In genomic region chr11:101556954-101557353, GRCm38 (mm10) we compare ENCODE assay signal across 24 mouse cellular contexts. TPM values are rescaled to one million over a fixed set of nuclear protein-coding genes. Genes with fewer than 3 reads are reported as not detected.
A peak's percentile ranks its signal among the peaks of the same experiment; 100 is the strongest.
DNase-seq lines count a peak whose midpoint lies in the region; ATAC-seq and TF ChIP-seq lines count a peak whose summit lies in the region.
"Had no signal": no experiment of that assay in that cellular context is flagged by ENCODE, and none has a peak within 500 bp of the region (broad histone marks: within the 10 kb centered on the region; RNA-seq: fewer than 3 reads in every experiment).

No protein-coding gene starts in this region.

- WGBS in forebrain, embryonic 13.5 days = 52% methylated on average over 2 of the region's 2 CpGs
- 93% methylated on average over 2 of the region's 2 CpGs for WGBS in forebrain, embryonic 11.5 days
- 49% methylated on average over 2 of the region's 2 CpGs for WGBS in kidney, postnatal 0 days
- 80% methylated on average over 2 of the region's 2 CpGs for WGBS in liver, embryonic 14.5 days (ENCODE audit: insufficient replicate concordance)

- no peaks in the 10 kb centered on the region for H3K27me3 ChIP-seq in forebrain, embryonic 13.5 days
- H3K27me3 ChIP-seq in forebrain, embryonic 11.5 days (ENCODE audit: control insufficient read depth, insufficient read depth, low read length) = no peaks in the 10 kb centered on the region
- H3K27me3 ChIP-seq in kidney, postnatal 0 days (ENCODE audit: insufficient read depth, low read length) = no peaks in the 10 kb centered on the region
- no peaks in the 10 kb centered on the region for H3K27me3 ChIP-seq in liver, embryonic 14.5 days (ENCODE audit: control insufficient read depth, insufficient read depth, low read length)
- H3K27me3 ChIP-seq: embryonic facial prominence, embryonic 15.5 days; limb, embryonic 15.5 days; midbrain, embryonic 13.5 days; neural tube, embryonic 12.5 days had no signal

- H3K27ac ChIP-seq in forebrain, embryonic 13.5 days = 0 out of 2 replicates have a peak overlapping the region, but pooled peaks have one; percentile 42
- H3K27ac ChIP-seq in forebrain, embryonic 11.5 days (ENCODE audit: low read depth, low read length) = no peak overlapping the region
- H3K27ac ChIP-seq in kidney, postnatal 0 days = 0 out of 2 replicates have a peak overlapping the region, but pooled peaks have one; percentile 34
- H3K27ac ChIP-seq in liver, embryonic 14.5 days = no peak overlapping the region
- H3K27ac ChIP-seq: embryonic facial prominence, embryonic 15.5 days; heart, adult 2 months; hindbrain, embryonic 14.5 days; left cerebral cortex, adult 2 months; limb, embryonic 15.5 days; midbrain, embryonic 13.5 days; neural tube, embryonic 12.5 days; stomach, postnatal 0 days had no signal

- H3K9ac ChIP-seq in forebrain, embryonic 13.5 days = 0 out of 2 replicates have a peak overlapping the region, but pooled peaks have one; percentile 31
- H3K9ac ChIP-seq in forebrain, embryonic 11.5 days (ENCODE audit: low read length) = no peak overlapping the region
- no peak overlapping the region for H3K9ac ChIP-seq in kidney, postnatal 0 days (ENCODE audit: low read depth, low read length)
- no peak overlapping the region for H3K9ac ChIP-seq in liver, embryonic 14.5 days (replicated peaks)
- H3K9ac ChIP-seq: embryonic facial prominence, embryonic 15.5 days; hindbrain, embryonic 14.5 days; limb, embryonic 15.5 days; midbrain, embryonic 13.5 days; neural tube, embryonic 12.5 days had no signal

- peaks cover 60% of the 10 kb centered on the region for H3K36me3 ChIP-seq in forebrain, embryonic 13.5 days (ENCODE audit: poor library complexity, severe bottlenecking)
- H3K36me3 ChIP-seq in forebrain, embryonic 11.5 days (ENCODE audit: control insufficient read depth, insufficient read depth, low read length) = peaks cover 3% of the 10 kb centered on the region; the same call in 1 of the 2 replicates
- peaks cover 35% of the 10 kb centered on the region; the same call in 1 of the 2 replicates for H3K36me3 ChIP-seq in kidney, postnatal 0 days (ENCODE audit: insufficient read depth, low read length)
- H3K36me3 ChIP-seq in liver, embryonic 14.5 days (replicated peaks; ENCODE audit: control insufficient read depth, insufficient read depth, low read depth) = peaks cover 38% of the 10 kb centered on the region

- no peak overlapping the region for H3K4me2 ChIP-seq in forebrain, embryonic 13.5 days
- no peak overlapping the region for H3K4me2 ChIP-seq in forebrain, embryonic 11.5 days (ENCODE audit: low read depth, low read length, severe bottlenecking)
- no peak overlapping the region for H3K4me2 ChIP-seq in kidney, postnatal 0 days (ENCODE audit: low read length)
- H3K4me2 ChIP-seq in liver, embryonic 14.5 days (ENCODE audit: low read depth) = peak overlapping the region; percentile 1; the same call in 1 of the 2 replicates
- H3K4me2 ChIP-seq: embryonic facial prominence, embryonic 15.5 days; hindbrain, embryonic 14.5 days; limb, embryonic 15.5 days; midbrain, embryonic 13.5 days; neural tube, embryonic 12.5 days had no signal

- no peak overlapping the region for H3K4me3 ChIP-seq in forebrain, embryonic 13.5 days
- H3K4me3 ChIP-seq in forebrain, embryonic 11.5 days (ENCODE audit: low read depth, low read length) = no peak overlapping the region
- no peak overlapping the region for H3K4me3 ChIP-seq in kidney, postnatal 0 days (replicated peaks; ENCODE audit: low read depth, low read length)
- no peak overlapping the region for H3K4me3 ChIP-seq in liver, embryonic 14.5 days (ENCODE audit: insufficient read depth in 1 of 2, low read depth in 2 of 2, low read length in 2 of 2)
- H3K4me3 ChIP-seq: embryonic facial prominence, embryonic 15.5 days; heart, adult 2 months; left cerebral cortex, adult 2 months; limb, embryonic 15.5 days; midbrain, embryonic 13.5 days; neural tube, embryonic 12.5 days had no signal

- H3K4me1 ChIP-seq in forebrain, embryonic 13.5 days = peaks cover 29% of the 10 kb centered on the region
- 0 out of 2 replicates have a peak, but pooled peaks cover 2% of the 10 kb centered on the region for H3K4me1 ChIP-seq in forebrain, embryonic 11.5 days (replicated peaks; ENCODE audit: control insufficient read depth, insufficient read depth, low read length)
- H3K4me1 ChIP-seq in kidney, postnatal 0 days (replicated peaks; ENCODE audit: insufficient read depth, low read length) = peaks cover 6% of the 10 kb centered on the region; the same call in 1 of the 2 replicates
- H3K4me1 ChIP-seq in liver, embryonic 14.5 days (replicated peaks; ENCODE audit: control insufficient read depth in 2 of 2, insufficient read depth in 2 of 2, low read length in 1 of 2) = peaks cover 0 to 6% of the 10 kb centered on the region in 2 experiments; a peak in 3 of 4 replicates

- DNase-seq in forebrain, embryonic 11.5 days (ENCODE audit: low spot score) = no peak
- no peak for DNase-seq in kidney, postnatal 0 days (ENCODE audit: low spot score)
- no peak for DNase-seq in kidney, adult 8-10 months
- DNase-seq in MN1 (ENCODE audit: low spot score) = peak; percentile 55
- DNase-seq in liver, embryonic 14.5 days (ENCODE audit: low read depth in 3 of 3, low spot score in 3 of 3) = no peak
- DNase-seq in spleen, adult 12 weeks (ENCODE audit: low spot score) = no peak
- no peak for DNase-seq in cerebellum, adult 11 months
- DNase-seq: cerebellum, adult 18-20 months; cerebellum, postnatal 25 days; gastrocnemius, postnatal 36 days; heart, adult 2 months; lung, postnatal 10 days; thymus, adult 2 months; thymus, postnatal 4 days had no signal

- ATAC-seq in forebrain, embryonic 13.5 days = no peak
- no peak for ATAC-seq in forebrain, embryonic 11.5 days (replicated peaks; ENCODE audit: low FRiP score)
- ATAC-seq in kidney, postnatal 0 days (replicated peaks; ENCODE audit: low FRiP score, low read depth) = no peak
- ATAC-seq in liver, embryonic 14.5 days (ENCODE audit: insufficient read depth) = no peak
- ATAC-seq: inflammation-experienced regulatory T-cells, adult 6 months; midbrain, embryonic 13.5 days had no signal

- no peak for TF ChIP-seq EP300 in liver, embryonic 14.5 days (IDR thresholded peaks at IDR 0.05; ENCODE audit: low read depth)

- TF ChIP-seq CTCF in kidney, postnatal 0 days (IDR thresholded peaks at IDR 0.05; ENCODE audit: low read depth) = no peak
- no peak for TF ChIP-seq CTCF in liver, embryonic 14.5 days (IDR thresholded peaks at IDR 0.05; ENCODE audit: low read depth)

- H3K9me3 ChIP-seq in forebrain, embryonic 13.5 days (replicated peaks) = no peaks in the 10 kb centered on the region
- no peaks in the 10 kb centered on the region for H3K9me3 ChIP-seq in forebrain, embryonic 11.5 days (ENCODE audit: control insufficient read depth, low read length)
- H3K9me3 ChIP-seq in kidney, postnatal 0 days (replicated peaks; ENCODE audit: low read length) = no peaks in the 10 kb centered on the region
- H3K9me3 ChIP-seq in liver, embryonic 14.5 days (ENCODE audit: control insufficient read depth, low read length) = no peaks in the 10 kb centered on the region
- H3K9me3 ChIP-seq: embryonic facial prominence, embryonic 15.5 days; limb, embryonic 15.5 days; midbrain, embryonic 13.5 days; neural tube, embryonic 12.5 days had no signal

RNA-seq across cellular contexts. Expression of gene Nbr1, which starts 5.0 kb away (rescaled TPM):
- polyA plus RNA-seq in forebrain, embryonic 13.5 days (2015; fragmentation: Nextera tagmentation; extraction: Ambion mirVana) = 104 and 117 TPM in 2 replicates
- 96.0 and 97.1 TPM in 2 replicates for polyA plus RNA-seq in forebrain, embryonic 11.5 days (2014; fragmentation: Nextera tagmentation; extraction: Ambion mirVana)
- 62.6 and 63.3 TPM in 2 replicates for polyA plus RNA-seq in kidney, postnatal 0 days (2015; fragmentation: Nextera tagmentation; extraction: Ambion mirVana)
- polyA plus RNA-seq in liver, embryonic 14.5 days (2012; rRNA removed) = 20.0 and 24.9 TPM in 2 replicates
- polyA plus RNA-seq in liver, embryonic 14.5 days (2014; fragmentation: Nextera tagmentation; extraction: Ambion mirVana) = 28.9 and 33.8 TPM in 2 replicates

RNA-seq across cellular contexts. Expression of gene Brca1, which starts 5.2 kb away (rescaled TPM):
- 11.3 and 12.5 TPM in 2 replicates for polyA plus RNA-seq in forebrain, embryonic 13.5 days (2015; fragmentation: Nextera tagmentation; extraction: Ambion mirVana)
- polyA plus RNA-seq in forebrain, embryonic 11.5 days (2014; fragmentation: Nextera tagmentation; extraction: Ambion mirVana) = 27.8 and 32.1 TPM in 2 replicates
- 4.2 and 6.3 TPM in 2 replicates for polyA plus RNA-seq in kidney, postnatal 0 days (2015; fragmentation: Nextera tagmentation; extraction: Ambion mirVana)
- 5.7 and 8.6 TPM in 2 replicates for polyA plus RNA-seq in liver, embryonic 14.5 days (2012; rRNA removed)
- 14.0 and 15.2 TPM in 2 replicates for polyA plus RNA-seq in liver, embryonic 14.5 days (2014; fragmentation: Nextera tagmentation; extraction: Ambion mirVana)

RNA-seq across cellular contexts. Expression of gene Tmem106a, which starts 25.1 kb away (rescaled TPM):
- 1.1 and 1.3 TPM in 2 replicates for polyA plus RNA-seq in forebrain, embryonic 13.5 days (2015; fragmentation: Nextera tagmentation; extraction: Ambion mirVana)
- polyA plus RNA-seq in forebrain, embryonic 11.5 days (2014; fragmentation: Nextera tagmentation; extraction: Ambion mirVana) = 3.0 and 3.3 TPM in 2 replicates
- polyA plus RNA-seq in kidney, postnatal 0 days (2015; fragmentation: Nextera tagmentation; extraction: Ambion mirVana) = 19.4 and 20.9 TPM in 2 replicates
- 5.7 and 7.3 TPM in 2 replicates for polyA plus RNA-seq in liver, embryonic 14.5 days (2012; rRNA removed)
- polyA plus RNA-seq in liver, embryonic 14.5 days (2014; fragmentation: Nextera tagmentation; extraction: Ambion mirVana) = 5.4 and 7.5 TPM in 2 replicates

RNA-seq across cellular contexts. Expression of gene Gm11634, which starts 42.1 kb away (rescaled TPM):
- not detected in 2 replicates for polyA plus RNA-seq in forebrain, embryonic 13.5 days (2015; fragmentation: Nextera tagmentation; extraction: Ambion mirVana)
- 0.44 TPM in 1 of 2 replicates, not detected in the other for polyA plus RNA-seq in forebrain, embryonic 11.5 days (2014; fragmentation: Nextera tagmentation; extraction: Ambion mirVana)
- 0.37 TPM in 1 of 2 replicates, not detected in the other for polyA plus RNA-seq in kidney, postnatal 0 days (2015; fragmentation: Nextera tagmentation; extraction: Ambion mirVana)
- not detected in 2 replicates for polyA plus RNA-seq in liver, embryonic 14.5 days (2012; rRNA removed)
- not detected in 2 replicates for polyA plus RNA-seq in liver, embryonic 14.5 days (2014; fragmentation: Nextera tagmentation; extraction: Ambion mirVana)
- polyA plus RNA-seq: embryonic facial prominence, embryonic 15.5 days; heart, adult 2 months; heart, embryonic 14.5 days; hindbrain, embryonic 14.5 days; limb, embryonic 15.5 days; midbrain, embryonic 13.5 days; neural tube, embryonic 12.5 days; thymus, adult 2 months had no signal

Comparison
In these comparisons a context has a peak if more than half of its experiments do, and no peak if none do; other contexts are left out.
1. H3K27ac ChIP-seq: peak in forebrain, embryonic 13.5 days (single experiment) and kidney, postnatal 0 days (single experiment); none in forebrain, embryonic 11.5 days (single experiment) and liver, embryonic 14.5 days (single experiment).